Mouse (Mus musculus): ENCODE data around the gene Srxn1.

Gene Srxn1

DNA sequence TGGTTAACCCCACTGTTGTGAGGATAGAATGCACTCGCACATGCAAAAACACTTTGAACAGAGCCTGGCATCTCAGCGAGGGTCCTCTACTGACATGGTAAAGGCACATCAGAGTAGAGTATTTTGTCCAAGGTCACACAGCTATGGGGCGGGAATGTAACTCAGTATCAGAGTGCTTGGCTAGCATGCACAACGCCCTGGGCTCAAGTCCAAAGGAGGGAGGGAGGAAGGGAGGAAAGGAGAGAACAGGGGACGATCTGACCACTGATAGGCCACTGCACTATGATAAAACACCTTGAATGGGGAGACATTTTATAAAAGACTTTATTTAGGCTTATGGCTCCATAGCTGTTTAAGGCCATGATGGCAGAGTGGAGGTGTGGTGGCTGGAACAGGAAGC is 15.7 kb upstream of the Srxn1 start:
- no peak for DNase-seq (ENCODE audit: low read depth)

DNA sequence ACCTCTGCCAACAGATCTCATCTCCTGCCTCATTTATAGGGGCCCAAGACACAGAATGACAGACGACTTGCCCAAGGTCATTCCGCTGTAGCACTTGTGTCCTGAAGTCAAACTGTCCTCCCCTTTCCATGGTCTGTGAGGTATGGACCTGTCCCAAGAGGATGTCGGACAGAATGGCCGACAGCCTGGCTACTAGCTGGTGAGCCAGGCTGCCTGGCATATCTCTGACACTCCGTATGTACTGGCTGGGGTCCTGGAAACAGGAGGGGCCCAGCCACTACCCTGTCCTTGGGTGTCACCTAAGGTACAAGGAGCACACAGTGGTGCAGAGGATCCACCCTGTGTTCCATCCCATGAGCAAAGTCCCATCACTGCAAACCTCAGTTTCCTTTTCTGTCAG is 14.8 kb upstream of the Srxn1 start:
- no peak for DNase-seq (ENCODE audit: low read depth)

DNA sequence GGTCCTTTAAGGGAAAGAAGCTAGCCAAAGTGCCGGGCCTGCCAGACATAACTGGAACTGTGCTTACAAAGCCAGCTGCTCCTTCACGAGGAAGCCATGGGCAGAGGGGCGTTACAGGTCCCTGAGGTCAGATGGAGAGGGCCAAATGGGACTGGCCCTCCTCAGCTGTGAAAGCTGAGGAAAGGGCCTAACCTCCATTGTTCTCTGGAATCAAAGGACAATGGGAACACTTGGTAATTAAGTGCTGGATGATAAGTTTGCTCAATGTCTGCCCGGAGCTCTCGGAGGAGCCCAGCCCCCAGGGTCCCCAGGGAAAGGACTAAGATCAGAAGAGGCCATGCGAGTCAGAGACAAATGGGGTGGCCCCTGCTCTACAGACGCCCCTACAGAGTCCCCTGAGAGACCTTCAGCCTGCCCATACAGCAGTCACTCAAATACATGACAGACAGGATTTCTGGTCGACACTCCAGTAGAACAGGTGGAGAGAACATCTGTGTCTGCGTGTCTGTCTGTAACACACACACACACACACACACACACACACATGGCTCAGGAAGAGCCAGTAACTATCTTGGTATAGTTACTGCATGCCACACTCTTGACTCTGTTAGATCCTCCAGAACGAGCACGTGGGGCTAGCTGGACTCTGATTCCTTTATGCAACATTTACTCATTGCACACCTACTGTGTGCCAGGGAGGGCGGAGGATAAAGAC is 13.8 kb upstream of the Srxn1 start:
- no peak for DNase-seq (ENCODE audit: low read depth)

DNA sequence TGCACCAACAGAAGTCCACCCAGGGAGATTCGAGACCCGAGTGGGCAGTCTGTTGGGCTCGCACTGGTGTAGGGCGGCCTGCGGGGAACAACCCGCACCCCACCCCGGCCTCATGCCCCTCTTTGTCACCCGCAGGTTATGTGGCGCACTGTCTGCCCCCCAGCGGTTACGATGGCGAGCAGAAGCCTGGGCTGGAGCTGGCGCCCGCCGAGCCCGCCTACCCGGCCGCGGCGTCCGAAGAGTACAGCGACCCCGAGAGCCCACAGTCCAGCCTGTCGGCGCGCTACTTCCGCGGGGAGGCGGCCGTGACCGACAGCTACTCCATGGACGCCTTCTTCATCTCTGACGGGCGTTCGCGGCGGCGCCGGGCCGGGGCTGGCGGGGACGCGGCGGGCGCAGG is 12.4 kb upstream of the Srxn1 start:
- DNase-seq (ENCODE audit: low read depth): no peak

DNA sequence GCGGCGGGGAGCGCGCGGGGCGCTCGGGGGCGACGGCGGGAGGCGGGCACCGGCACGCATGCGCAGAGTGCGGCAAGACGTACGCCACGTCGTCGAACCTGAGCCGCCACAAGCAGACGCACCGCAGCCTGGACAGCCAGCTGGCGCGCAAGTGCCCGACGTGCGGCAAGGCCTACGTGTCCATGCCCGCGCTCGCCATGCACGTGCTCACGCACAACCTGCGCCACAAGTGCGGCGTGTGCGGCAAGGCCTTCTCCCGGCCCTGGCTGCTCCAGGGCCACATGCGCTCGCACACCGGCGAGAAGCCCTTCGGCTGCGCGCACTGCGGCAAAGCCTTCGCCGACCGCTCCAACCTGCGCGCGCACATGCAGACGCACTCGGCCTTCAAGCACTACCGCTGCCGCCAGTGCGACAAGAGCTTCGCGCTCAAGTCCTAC is 11.9 kb upstream of the Srxn1 start:
- DNase-seq (ENCODE audit: low read depth): no peak

DNA sequence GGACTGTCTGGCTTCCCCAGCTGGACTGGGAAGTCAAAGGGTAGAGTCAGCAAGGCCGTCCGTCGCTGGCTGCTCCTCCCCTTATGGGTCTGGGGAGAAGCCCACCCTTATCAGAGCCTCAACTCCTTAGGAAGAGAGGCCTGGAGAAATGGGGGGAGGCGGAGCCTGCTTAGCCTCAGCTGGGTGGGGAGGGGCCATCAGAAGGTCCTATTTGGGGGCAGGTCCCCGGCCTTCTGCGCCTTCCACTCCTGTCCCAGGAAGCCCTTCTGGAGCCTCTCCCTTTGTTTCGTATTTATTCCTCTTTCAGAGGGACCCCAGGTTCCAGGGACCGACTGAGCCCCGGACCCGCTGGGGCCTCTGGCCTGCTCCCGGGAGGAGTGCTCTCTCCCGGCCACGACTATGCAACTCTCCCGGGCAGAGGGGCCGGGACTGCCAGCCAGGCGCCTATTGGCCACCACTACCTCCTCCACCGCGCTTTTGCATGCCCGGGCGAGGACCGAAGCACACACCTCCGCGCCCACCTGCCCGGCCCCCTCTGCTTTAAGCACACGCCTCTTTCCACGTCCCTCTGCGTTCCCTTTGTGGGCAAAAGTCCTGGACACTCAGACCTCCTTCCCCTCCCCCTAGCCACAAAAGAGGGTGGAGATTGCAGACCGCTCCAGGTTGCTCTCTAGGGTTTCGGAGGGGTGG is 10.3 kb upstream of the Srxn1 start:
- DNase-seq (ENCODE audit: low read depth): no peak

DNA sequence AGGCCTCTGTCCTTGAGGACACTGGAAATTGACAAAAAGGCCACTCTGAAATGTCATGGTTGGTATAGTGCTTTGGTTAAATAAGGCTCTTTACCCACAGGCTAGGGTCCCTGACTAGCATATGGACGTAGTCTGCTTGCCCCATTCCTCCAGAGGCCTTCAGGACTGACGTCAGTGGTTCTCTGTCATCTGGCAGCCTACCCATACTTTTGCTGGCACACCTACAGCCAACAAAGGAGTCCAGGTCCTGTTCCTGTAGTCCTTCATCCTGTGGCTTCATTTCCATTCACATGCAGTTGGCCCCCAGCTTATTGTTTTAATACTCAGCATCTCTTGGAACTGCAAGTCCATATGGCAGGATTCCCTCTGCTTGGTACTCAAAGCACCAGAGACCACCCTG is 8.4 kb upstream of the Srxn1 start:
- no peak for DNase-seq (ENCODE audit: low read depth)

DNA sequence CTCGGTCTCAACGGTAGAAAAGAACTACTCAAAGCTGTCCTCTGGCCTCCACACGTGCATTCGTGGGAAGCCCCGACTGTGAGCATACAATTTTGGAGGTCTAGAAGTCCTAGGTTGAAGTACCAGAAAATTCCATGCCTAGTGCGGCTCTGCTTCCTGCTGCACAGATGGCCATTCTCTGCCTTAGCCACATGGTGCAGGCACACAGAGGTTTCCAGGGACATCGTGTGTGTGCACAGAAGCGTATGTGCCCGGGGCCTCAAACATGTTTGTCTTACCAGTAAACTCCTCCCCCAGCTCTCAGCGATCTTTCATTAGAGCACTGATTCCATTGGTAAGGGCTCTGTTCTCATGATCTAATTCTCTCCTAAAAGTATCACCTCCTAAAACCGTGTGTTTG is 7.4 kb upstream of the Srxn1 start:
- DNase-seq (ENCODE audit: low read depth): no peak

DNA sequence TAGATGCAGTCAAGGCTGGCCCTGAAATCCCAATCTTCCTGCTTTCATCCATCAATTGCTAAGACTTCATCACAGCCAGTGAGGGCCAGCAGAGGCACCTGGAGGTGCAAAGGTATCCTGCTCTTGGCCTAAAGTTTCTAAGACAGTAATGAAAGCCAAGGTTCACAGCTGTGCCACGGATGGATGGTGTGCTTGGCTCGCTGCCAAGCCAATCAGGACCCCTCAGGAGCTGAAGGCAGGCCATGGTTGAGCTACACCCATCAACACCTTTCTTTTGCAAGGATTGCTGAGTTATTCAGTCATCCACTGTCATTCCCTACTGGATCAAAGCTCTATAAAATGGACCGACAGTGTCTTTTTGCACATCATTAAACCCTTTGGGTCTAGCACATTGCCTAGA is 5.8 kb upstream of the Srxn1 start:
- no peak for DNase-seq (ENCODE audit: low read depth)

DNA sequence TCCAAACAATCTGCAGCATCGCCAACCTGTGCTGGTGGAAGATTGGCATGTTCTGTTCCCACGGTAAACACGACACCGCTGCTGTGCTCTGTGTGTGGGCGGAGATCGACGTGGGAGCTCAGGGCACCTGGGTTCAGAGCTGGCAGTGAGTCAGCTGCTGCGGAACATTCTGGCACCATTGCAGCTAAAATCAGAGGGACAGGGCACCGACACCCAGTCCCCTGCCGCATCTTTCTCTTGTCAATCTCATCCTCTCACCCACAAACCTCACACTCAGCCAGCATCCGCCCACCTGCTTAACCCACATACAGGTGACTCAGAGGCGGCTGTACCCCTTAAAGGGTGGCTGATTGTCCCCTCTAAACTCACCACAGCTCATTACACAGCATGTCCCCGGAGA is 3.6 kb upstream of the Srxn1 start:
- no peak for DNase-seq (ENCODE audit: low read depth)

DNA sequence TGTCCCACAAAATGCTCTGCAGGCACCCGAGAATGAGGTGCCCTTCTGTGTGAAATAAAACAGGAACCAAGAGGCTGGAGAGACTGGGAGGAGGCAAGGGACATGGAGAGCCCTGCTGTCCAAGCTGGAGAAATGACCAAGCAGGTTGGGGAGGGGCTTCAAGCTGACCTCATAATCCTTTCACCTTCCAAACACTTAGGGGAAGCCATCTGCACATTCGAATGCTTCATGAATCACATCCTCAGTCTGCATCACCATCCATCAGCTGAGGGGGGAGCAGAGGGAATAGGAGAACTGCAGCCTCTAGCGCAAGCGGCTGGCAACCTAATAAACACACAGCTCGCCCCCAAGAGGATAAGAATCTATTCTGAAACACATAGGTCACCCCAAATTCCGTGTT is 2.9 kb upstream of the Srxn1 start:
- DNase-seq (ENCODE audit: low read depth): no peak

DNA sequence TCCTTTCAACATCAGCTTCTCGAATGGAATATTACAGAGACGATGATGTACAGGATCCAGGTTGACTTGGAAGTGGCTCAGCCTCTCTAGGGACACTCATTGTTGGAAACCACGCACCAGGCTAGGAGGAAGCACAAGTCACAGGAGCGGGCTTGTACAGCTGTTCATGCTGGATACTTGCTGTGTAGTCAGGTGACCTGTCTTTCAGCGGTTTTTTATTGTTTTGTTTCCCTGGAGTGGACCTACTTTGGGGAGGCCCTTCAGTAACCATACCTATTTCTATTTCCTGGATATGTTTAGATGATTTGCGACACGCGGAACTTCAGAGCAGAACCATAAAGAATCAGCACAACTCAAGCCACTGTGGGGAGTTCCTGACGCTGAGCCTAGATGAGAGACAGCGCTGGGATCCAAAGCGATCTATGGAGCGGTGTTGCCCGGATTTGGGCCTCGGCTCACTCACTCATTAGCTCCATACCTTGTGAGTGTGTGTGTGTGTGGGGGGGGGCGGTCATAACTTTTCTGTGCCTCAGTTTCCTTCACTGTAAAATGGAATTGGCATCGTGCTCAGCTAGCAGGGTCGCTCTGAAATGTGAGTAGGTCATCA is 502 bp upstream of the Srxn1 start:
- no peak for DNase-seq (ENCODE audit: low read depth)

DNA sequence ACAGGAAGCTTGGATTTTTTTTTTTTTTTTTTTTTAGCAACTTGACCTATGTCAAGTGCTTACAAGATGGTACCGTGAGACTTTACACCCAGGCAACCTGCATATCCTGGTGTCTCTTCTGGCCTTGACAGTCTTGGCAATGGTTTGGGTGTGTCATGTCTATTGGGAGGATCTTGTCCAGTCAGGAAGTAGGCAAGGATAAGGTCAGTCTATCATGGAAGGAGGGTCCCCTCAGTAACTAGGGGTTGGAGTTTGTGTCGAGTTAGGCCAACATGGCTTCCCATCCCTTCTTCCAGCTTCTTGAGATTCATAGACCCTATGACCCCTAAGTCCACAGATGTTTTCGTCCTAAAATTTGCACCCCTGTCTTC is 894 bp downstream of the Srxn1 start:
- no peak for DNase-seq (ENCODE audit: low read depth)

DNA sequence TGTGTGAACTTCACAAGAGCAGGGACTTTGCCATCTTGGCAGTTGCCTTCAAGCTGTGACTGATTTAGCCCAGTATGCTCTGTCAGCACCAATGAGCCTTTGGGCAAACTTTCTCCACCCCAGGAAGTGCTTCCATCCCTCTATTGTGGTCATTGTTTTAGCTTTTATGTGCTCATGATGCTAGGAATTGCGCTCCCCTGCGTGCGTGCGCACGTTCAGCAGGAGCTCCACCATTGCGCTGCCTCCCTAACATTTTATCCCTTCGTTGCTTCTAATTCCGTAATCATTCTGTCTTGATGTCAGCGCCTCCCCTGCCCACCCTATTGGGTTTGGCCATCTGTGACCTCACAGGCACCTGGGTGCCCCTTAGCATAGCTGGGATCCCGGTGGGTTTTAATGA is 1.3 kb downstream of the Srxn1 start:
- DNase-seq (ENCODE audit: low read depth): no peak

DNA sequence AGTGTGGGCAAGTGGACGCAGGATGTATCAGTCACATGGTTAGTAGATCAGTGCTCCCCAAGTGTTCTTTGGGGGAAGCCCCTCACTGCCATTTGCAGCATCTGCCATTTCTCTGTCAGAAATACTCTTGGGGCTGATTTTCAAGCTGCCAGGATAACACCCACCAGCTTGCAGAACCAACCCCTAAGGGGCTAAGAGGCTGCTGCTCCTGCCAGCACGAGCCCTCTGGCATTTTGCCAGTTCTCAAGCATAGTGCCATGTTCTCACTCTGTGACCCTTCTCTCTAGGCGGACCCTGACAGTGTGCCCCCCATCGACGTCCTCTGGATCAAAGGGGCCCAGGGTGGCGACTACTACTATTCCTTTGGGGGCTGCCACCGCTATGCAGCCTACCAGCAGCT is 3.4 kb downstream of the Srxn1 start:
- no peak for DNase-seq (ENCODE audit: low read depth)

DNA sequence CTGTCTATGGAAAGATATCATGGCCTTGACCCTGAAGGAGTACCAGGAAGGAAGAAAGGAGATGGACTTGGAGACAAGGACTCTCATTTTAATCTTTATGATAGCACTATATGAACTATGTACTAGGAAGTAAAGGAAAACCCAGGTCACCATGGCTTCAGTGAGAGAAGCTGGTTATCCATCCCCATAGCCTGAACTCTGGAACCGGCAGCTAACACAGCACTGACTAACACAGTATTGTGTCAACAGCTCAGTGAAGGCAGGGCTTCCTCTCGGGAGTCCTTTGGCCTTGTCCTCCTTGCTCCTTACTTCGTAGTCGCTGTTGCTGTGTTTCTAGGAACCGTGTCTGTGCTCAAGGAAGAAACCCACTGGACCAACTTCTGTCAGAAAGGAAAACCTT is 4.1 kb downstream of the Srxn1 start:
- no peak for DNase-seq (ENCODE audit: low read depth)

DNA sequence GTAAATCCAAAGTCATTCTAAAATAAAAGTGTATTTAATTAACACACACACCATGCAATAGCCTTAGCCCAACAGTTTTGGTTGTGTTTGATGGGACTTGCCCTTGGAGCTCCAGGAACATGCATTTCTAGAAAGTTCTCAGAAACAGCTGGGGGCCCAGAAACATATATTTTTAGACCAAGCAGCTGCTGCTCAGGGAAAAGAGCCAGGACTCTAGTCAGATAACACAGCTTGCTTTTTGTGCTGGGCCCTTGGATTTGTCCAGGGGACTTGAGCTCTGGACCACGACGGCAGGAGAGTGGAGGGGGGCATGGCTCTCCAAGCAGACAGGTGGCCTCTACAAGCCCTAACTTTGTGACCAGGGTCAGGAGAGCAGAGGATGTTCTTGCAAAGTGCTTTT is 6.0 kb downstream of the Srxn1 start:
- DNase-seq (ENCODE audit: low read depth): no peak

DNA sequence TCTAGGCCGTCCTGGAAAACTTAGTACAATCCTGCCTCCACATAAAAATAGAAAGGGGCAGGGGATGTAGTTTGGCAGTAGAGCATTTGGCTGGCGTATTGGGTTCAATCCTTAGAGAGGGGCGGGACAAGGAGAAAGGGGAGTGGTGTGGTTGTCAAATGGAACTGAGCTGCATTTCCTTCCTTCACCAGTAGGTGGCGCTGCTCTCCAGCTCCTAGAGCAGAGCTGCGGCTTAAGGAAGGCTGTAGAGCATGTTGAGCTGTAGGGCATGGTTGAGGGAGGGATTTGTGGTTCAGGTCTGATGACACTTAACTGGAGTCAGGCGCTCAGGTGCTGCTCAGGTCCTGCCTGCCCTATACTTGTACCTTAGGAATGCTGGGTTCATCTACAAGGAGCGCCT is 6.6 kb downstream of the Srxn1 start:
- DNase-seq (ENCODE audit: low read depth): peak; percentile 78

DNA sequence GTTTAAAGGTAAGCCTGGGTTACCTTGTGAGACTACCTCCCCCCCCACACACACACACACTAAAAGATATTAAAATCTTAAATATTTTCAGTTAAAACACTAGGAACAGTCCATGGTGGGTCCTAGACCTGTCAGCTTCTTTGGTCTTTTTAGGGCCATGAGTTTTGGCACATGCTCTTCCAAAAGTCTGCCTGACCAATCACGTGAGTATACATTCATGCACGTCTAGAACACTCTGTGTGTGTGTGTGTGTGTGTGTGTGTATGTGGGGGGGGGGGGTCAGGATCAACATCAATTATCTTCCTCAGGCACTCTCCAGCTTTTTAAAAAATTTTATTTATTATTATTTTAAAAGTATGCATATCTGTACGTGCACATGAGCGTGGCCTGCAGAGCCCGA is 7.2 kb downstream of the Srxn1 start:
- DNase-seq (ENCODE audit: low read depth): no peak

DNA sequence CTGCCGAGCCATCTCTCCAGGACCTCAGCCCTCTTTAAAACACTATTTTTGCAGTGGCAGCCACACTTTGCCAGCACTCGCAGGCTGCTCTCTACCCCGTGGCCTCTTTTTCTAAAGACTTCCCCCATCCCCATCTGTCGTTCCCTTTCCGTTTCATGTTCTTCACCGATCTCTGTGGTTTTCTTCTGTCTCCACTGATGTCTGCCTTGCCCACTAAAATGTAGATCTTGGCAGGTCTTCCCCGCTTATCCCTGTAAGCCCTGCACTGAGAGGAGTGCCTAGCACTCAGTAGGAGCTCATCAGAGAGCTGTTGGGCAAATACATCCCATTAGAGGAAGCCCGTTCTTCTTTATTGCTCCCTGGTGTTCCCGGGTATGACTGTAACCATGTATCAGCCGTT is 7.7 kb downstream of the Srxn1 start:
- no peak for DNase-seq (ENCODE audit: low read depth)

DNA sequence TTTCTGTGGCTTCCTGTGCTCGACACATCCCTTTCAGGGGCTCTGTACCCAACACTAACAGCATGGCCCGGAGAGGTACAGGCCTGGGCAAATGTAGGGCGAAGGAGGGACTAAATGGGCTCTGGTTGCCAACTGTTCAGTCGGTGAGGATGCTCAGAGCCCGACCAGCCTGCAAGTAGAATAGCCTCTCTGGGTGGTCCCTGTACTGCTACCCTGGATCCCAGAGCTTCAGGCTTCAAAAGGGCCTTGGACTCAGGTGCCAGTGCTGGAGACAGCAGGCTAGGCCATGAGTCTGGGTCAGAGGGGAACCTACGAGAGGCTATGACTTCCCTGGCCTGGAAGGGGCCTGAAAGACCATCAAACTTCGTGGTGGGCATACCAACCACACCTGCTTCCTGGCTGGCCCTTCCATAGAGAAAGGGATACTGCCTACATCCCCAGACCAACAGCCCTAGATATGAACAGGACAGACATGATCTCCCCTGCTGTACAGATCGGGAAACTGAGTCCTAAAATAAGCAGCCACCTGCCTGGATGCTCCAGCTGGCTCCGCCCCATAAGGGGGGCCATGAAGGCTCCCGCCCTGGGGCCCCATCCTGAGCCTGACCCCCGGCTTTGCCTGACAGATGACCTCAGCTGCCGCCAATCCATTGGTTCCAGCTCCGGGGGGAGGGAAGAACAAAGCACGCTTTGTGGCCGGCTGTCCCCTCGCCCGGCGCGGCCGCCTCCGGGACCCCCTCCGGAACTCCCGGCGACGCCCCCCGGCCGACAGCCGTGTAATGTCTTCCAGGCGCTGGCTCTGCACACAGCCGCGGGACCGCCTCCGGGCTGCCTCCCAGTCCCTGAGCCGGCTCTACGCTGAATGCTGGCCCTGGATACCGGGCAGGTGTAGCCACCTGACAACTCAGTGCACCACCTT is 9.0 kb downstream of the Srxn1 start:
- DNase-seq (ENCODE audit: low read depth): no peak

DNA sequence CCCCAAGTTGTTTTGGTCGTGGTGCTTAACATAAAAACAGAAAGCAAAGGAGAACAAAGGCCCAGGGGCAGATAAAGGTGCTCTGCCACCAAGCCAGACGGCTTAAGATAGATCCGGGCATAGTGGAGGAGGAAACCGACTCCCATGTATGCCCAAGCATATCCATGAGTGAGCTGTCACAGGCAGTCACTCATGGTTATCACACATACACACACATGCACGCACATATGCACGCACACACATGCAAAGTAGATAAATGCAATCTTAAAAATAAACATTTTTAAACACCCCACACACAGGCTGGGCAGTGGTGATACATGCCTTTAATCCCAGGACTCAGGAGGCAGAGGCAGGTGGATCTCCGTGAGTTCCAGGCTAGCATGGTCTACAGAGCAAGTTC is 12.4 kb downstream of the Srxn1 start:
- DNase-seq (ENCODE audit: low read depth): no peak

All from fibroblast of lung, adult 2 months (primary cell).